Mouse (Mus musculus) lung, adult 2 months (tissue): ENCODE data around the gene B830017H08Rik. TPM values are rescaled to one million over a fixed set of nuclear protein-coding genes. Genes with fewer than 3 reads are reported as not detected.

ENCODE experiments used
- DNase-seq: peaks from one replicate; pipeline ENCODE4 v3.0.0; 2022
- H3K4me1 ChIP-seq: fragments of 200-500 bp; 2 replicates; pipeline ENCODE4 v1.6.1; 2011; ENCODE audit warnings: low read length; ENCODE audit not compliant: control insufficient read depth, insufficient read depth
- H3K4me3 ChIP-seq: fragments of 200-500 bp; replicated peaks from 2 replicates; pipeline ENCODE3; 2011; ENCODE audit warnings: low read depth, mild to moderate bottlenecking, control low read depth, low read length; ENCODE audit errors: extremely low read depth
- CTCF ChIP-seq: fragments of 200-500 bp; IDR thresholded peaks from 2 replicates; pipeline ENCODE4 v1.5.1; 2011; ENCODE audit warnings: mild to moderate bottlenecking, low read length, control low read depth; ENCODE audit not compliant: insufficient read depth
- POLR2A ChIP-seq: fragments of 200-500 bp; IDR thresholded peaks from 2 replicates; pipeline ENCODE4 v1.6.1; 2011; ENCODE audit warnings: low read depth, mild to moderate bottlenecking, control low read depth, low read length, borderline replicate concordance; ENCODE audit errors: extremely low read depth
- WGBS: fragments of 180-500 bp; shearing (Covaris S2); methylation state at CpG from one replicate; pipeline ENCODE4 v1.1.7; 2018; 5-methylcytosine and 5-hydroxymethylcytosine counted together
- polyA plus RNA-seq: library from polyadenylated mRNA; depleted of rRNA; stranded (reverse); fragments of >200 nt; gene quantifications from 2 replicates; pipeline ENCODE4 v1.2.3, GENCODE M21; 2012

B830017H08Rik gene
- polyA plus RNA-seq, 1 experiment: 0.08 TPM

DNA sequence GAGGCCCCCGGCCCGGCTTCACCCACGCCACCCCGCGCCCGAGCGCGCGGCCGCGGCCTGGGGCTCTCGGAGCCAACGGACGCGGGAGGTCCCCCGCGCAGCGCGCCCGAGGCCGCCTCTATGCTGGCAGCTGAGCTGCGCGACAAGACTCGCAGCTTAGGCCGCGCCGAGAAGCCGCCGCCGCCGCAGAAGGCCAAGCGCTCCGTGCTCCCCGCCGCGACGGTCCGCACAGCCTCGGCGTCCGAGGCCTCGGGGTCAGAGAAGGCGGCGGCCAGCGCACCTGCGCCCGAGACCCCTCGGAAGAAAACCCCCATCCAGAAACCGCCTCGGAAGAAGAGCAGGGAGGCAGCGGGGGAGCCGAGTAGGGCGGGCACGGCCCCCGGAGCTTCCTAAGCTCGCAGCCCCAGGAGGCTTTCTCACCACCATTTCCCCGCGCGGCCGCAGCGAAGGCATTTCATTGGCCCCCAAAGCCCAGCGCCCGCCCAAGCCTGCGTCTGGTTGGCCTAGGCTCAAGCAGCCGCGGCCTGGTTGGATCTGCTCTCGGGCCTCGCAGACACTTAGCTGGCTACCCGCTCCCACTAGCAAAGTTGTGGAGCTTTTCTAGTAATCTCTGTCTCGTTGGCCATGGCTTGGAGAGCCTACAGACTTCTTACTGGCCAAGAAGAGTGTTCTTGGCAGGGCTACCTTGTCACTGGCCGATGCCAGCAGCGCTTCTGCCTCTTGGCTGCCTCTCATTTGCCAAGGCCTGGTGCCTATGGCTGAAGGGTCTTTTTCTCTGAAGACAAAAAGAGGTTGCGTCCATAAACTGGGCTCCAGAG, 25.5 kb upstream of the B830017H08Rik start:
- peak; percentile 74 for DNase-seq
- WGBS: 14% methylated on average over 73 of the region's 73 CpGs
- peak overlapping the region; percentile 35 for H3K4me3 ChIP-seq
- H3K4me1 ChIP-seq: peaks cover 18% of the 10 kb centered on the region; the same call in 1 of the 2 replicates
- TF ChIP-seq CTCF: no peak
- no peak for TF ChIP-seq POLR2A

DNA sequence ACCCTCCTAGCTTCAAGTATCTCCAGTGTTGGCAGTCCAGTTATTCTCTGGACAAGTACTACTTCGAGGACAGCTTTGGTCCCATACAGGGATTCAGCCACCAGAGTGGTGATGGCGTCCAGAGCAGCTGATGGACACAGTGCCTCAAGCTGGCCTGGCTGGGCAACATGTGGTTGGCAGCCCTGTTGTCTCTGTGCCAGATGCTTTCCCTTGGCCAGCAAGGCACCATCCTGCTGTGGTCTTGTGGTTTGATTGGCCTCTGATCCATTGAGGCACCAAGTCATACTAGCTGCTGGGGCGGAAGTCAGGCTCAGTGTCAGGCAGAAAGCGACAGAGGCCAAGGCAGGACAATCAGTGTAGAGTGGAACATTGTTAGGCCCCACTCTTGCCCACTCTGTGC, 23.8 kb upstream of the B830017H08Rik start:
- WGBS: 61% methylated on average over 4 of the region's 4 CpGs
- Histone ChIP-seq H3K4me3 (no peak overlapping the region), H3K4me1 (0 out of 2 replicates have a peak, but pooled peaks cover 9% of the 10 kb centered on the region)
- DNase-seq: no peak
- TF ChIP-seq POLR2A (no peak), CTCF (no peak)

DNA sequence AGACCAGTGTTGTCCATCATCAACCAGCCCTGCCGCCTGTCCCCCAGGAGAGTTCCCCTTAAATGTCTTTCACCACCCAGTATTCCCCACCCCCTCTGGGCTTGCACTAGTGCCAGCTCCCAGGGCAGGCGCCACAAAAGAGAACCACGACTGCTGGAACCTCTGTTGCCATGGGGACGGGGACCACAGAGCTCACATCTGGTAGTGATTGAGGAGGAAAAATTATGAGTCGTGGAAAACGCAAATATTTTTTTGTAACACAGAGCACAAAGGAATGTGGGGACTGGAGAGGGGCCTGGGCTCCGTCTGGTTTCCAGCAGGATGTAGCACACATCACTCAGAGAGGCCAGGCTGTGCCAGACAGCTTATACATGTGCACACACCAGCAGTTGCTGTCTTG, 23.2 kb upstream of the B830017H08Rik start:
- Histone ChIP-seq H3K4me3 (no peak overlapping the region), H3K4me1 (0 out of 2 replicates have a peak, but pooled peaks cover 8% of the 10 kb centered on the region)
- no peak for DNase-seq
- no peak for TF ChIP-seq POLR2A
- no peak for TF ChIP-seq CTCF
- 27% methylated on average over 7 of the region's 7 CpGs for WGBS

DNA sequence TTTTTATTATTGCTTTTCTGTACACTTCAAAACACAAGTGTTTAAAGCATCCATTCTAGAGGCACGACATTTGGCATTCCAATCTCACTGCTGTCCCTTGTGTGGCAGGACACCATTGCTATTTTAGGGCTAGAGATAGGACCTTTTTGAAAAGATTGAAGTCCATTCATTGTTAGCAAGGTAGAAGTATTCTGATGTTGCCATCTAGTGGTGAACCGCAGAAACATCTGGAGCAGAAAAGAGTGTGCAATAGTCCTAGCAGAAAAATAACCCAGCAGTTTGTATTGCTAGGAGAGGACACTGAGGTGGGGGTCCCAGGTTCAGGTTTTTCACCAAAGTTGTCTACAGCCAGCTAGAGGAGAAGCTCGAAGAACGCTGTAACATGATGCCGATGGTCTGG, 20.8 kb upstream of the B830017H08Rik start:
- Histone ChIP-seq H3K4me3 (no peak overlapping the region), H3K4me1 (peaks cover 6% of the 10 kb centered on the region; the same call in 1 of the 2 replicates)
- DNase-seq: no peak
- 5% methylated on average over 5 of the region's 5 CpGs for WGBS
- TF ChIP-seq POLR2A (no peak), CTCF (0 out of 2 replicates have a peak, but pooled peaks have one; percentile 12)

DNA sequence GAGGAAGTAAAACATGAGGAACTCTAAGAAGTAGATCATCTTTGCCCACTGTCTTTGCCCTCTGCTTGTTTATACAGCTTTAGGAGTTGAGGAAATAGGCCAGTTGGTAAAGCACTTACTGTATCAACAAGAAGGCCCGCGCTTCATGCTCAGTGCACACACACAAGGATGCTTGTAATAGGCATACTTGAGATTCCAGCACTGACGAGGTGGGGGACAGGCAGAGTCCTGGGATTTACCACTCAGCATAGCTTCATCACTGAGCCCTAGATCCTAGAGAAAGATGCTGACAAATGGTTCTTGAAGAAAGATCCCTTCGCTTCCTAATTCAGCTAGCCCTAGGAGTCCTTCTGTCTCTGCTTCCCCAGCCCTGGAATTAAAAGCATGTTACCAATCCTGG, 19.7 kb upstream of the B830017H08Rik start:
- TF ChIP-seq CTCF: no peak
- TF ChIP-seq POLR2A: no peak

DNA sequence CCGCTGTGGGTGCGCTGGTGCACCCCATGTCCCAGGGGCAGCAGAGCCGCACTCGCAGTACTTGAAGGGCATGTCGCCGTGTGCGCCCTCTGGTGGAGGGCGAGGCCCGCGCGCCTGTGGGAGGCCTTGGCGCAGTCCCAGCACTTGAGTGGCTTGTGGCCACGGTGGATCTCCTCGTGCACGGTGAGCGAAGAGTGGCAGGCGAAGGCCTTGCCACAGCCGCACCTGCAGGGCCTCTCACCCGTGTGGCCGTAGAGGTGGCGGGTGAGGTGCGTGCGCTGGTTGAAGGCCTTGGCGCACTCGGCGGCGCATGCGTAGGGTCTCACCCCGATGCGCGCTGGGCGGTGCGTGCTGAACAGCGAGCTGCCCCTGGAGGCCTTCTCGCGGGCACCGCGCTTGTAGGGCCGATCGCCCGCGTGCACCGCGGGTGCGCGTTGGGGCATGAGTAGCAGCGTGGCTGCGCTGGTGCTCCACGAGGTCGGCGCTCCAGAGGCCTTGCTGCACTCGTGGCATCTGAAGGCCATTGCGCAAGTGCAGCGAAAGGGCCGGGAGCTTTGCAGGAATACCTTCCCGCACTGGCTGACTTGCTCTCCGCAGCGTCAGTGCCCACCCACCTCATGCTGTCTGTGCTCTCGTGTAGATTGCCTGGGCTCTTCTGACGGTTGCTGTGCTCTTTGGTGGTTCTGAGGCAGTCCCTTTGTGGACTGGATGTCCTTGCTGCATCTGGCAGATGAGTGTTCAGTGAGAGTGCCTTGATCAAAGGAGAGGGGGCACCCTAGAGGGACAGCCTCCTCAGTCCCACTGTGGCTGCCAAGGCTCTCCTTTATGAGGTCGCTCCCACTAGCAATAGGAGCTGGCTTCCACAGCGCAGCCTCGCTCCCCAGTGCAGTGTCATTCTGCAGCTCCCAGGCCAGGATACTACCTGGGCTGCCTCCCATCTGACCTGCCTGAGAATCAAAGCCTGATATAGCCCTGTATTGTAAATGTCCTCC, 17.2 kb upstream of the B830017H08Rik start:
- TF ChIP-seq CTCF (peak; percentile 77), POLR2A (no peak)
- Histone ChIP-seq H3K4me3 (peak overlapping the region; percentile 45), H3K4me1 (peaks cover 3% of the 10 kb centered on the region; the same call in 1 of the 2 replicates)
- DNase-seq: peak; percentile 77
- WGBS: 4% methylated on average over 63 of the region's 63 CpGs

More for the DNA sequence above, 19.7 kb upstream of the B830017H08Rik start:
- 53% methylated on average over 4 of the region's 4 CpGs for WGBS
- no peak for DNase-seq
- no peak overlapping the region for H3K4me3 ChIP-seq
- peaks cover 3% of the 10 kb centered on the region; the same call in 1 of the 2 replicates for H3K4me1 ChIP-seq

DNA sequence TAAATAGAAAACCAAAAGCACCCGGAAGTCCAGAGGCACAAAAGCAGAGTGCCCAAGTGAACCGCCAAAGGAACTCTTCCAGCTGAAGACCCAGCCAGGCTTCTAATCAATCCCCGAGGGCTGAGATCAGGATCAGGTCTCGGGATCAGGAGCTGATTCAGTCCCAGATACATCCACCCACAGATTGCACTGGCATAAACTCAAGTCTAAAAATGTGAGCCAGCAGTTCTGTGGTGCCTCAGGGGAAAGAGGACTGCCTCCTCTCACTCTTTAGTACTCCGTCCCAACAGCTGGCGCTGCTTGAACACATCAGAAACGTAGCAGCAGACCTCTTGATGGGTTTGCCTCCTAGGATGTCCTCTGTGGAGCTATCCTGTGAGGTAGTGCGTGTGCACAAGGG, 16.4 kb upstream of the B830017H08Rik start:
- no peak for DNase-seq
- no peak for TF ChIP-seq CTCF
- no peak for TF ChIP-seq POLR2A
- WGBS: 78% methylated on average over 8 of the region's 8 CpGs

DNA sequence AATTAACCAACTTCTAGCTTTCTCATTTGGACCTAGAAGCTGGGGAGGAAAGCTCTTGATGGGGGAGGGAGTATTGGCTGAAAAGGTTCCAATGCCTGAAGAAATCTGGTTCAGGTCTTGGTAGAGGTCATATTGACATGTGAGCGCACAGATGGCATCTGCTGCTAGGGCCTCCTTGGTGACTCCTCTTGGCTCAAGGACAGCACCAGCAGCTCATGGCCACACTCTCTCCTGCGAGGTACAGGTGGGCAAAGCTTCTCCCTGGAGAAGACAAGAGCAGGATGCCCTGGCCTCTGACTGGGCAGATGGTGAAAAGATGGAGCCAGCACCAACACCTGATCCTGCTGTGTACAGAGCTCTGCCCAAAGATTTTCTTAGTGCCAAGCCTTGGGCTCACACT, 6.4 kb upstream of the B830017H08Rik start:
- TF ChIP-seq CTCF: no peak
- TF ChIP-seq POLR2A: no peak
- WGBS: 81% methylated on average over 2 of the region's 2 CpGs
- DNase-seq: no peak
- no peaks in the 10 kb centered on the region for H3K4me1 ChIP-seq
- H3K4me3 ChIP-seq: no peak overlapping the region

More for the DNA sequence above, 16.4 kb upstream of the B830017H08Rik start:
- Histone ChIP-seq H3K4me1 (peaks cover 3% of the 10 kb centered on the region; the same call in 1 of the 2 replicates), H3K4me3 (no peak overlapping the region)

DNA sequence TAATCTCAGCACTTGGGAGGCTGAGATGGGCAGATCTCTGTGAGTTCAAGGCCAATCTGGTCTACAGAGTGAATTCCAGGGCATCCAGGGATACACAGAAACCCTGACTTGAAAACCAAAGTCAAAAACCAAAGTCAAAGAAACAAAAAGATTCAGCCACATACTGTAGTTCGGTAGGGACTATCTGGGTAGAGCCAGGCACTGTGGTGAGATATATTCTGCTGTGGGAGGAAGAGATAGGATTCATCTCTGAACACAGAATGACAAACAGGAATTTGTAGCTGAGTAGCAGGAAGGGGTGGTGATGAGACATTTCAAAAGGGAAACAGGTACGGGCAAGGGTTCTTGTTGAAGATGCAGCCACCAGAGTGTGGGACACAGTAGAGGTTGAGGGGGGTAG, 4.7 kb upstream of the B830017H08Rik start:
- Histone ChIP-seq H3K4me3 (no peak overlapping the region), H3K4me1 (no peaks in the 10 kb centered on the region)
- no peak for DNase-seq
- 80% methylated on average over 2 of the region's 2 CpGs for WGBS
- TF ChIP-seq CTCF (no peak), POLR2A (no peak)
